Mouse (Mus musculus): Measurements from ENCODE around the gene Hnrnph2. TPM values are rescaled to one million over a fixed set of nuclear protein-coding genes. Genes with fewer than 3 reads are reported as not detected.

Gene Hnrnph2
- total and polyA plus RNA-seq, 3 experiments: 127 to 295 (median 200) TPM

- TF ChIP-seq TAL1 (IDR thresholded peaks at IDR 0.05; ENCODE audit: low read length) (no peak), MAFK (IDR thresholded peaks at IDR 0.05; ENCODE audit: borderline replicate concordance, low read depth, low read length) (no peak), TBP (IDR thresholded peaks at IDR 0.05; ENCODE audit: low read depth, low read length) (peak; percentile 93), ZMIZ1 (IDR thresholded peaks at IDR 0.05; ENCODE audit: low read depth, low read length) (peak; percentile 95)
These were observed at the start of gene Hnrnph2, which contains the start of gene Gla (continued) for GRCm38 (mm10) chrX:134600659-134601379.

GRCm38 (mm10) chrX:134553326-134553725, 47.7 kb upstream of the Hnrnph2 start:
- Histone ChIP-seq H3K4me3 (ENCODE audit: control insufficient read depth in 1 of 2, insufficient read depth in 1 of 2, low read depth in 2 of 2, low read length in 2 of 2) (no peak overlapping the region), H3K9ac (ENCODE audit: control insufficient read depth, low read depth, low read length, poor library complexity, severe bottlenecking) (no peak overlapping the region), H3K27ac (ENCODE audit: control insufficient read depth, low read depth, low read length) (no peak overlapping the region), H3K27me3 (ENCODE audit: control insufficient read depth in 1 of 2, insufficient read depth in 2 of 2, low read length in 2 of 2) (no peaks in the 10 kb centered on the region), H3K79me2 (ENCODE audit: control insufficient read depth, insufficient read depth, low read length, poor library complexity) (no peaks in the 10 kb centered on the region; the same call in 1 of the 2 replicates), H3K4me1 (ENCODE audit: control insufficient read depth in 1 of 2, insufficient read depth in 2 of 2, low read length in 2 of 2) (peaks cover 0 to 4% of the 10 kb centered on the region in 2 experiments; a peak in 1 of 4 replicates), H3K9me3 (replicated peaks; ENCODE audit: insufficient read depth, low read length) (no peaks in the 10 kb centered on the region), H3K36me3 (ENCODE audit: control insufficient read depth in 1 of 2, insufficient read depth in 2 of 2, low read length in 2 of 2) (peaks cover 11 to 65% of the 10 kb centered on the region in 2 experiments)
- no peak for DNase-seq (ENCODE audit: low read depth, low spot score)
- TF ChIP-seq BHLHE40 (IDR thresholded peaks at IDR 0.05; ENCODE audit: borderline replicate concordance, low read depth, low read length): no peak
- TF ChIP-seq GABPA (IDR thresholded peaks at IDR 0.05; ENCODE audit: low read depth, low read length): no peak
- TF ChIP-seq NELFE (IDR thresholded peaks at IDR 0.05; ENCODE audit: low read depth, low read length): no peak
- TF ChIP-seq KAT2A (conservative IDR thresholded peaks at IDR 0.05; ENCODE audit: low read depth, low read length): no peak
- TF ChIP-seq SIN3A (IDR thresholded peaks at IDR 0.05; ENCODE audit: low read length): no peak
- TF ChIP-seq CTCF (IDR thresholded peaks at IDR 0.05 in 2 of 3, conservative IDR thresholded peaks at IDR 0.05 in 1 of 3; ENCODE audit: control insufficient read depth in 1 of 3, insufficient read depth in 1 of 3, low read depth in 2 of 3, low read length in 3 of 3, poor library complexity in 1 of 3, severe bottlenecking in 1 of 3): no peak
- TF ChIP-seq USF1 (IDR thresholded peaks at IDR 0.05; ENCODE audit: low read depth, low read length): no peak
- no peak for TF ChIP-seq USF2 (IDR thresholded peaks at IDR 0.05; ENCODE audit: borderline replicate concordance in 1 of 2, insufficient read depth in 1 of 2, low read depth in 1 of 2, low read length in 2 of 2)
- no peak for TF ChIP-seq CHD1 (IDR thresholded peaks at IDR 0.05; ENCODE audit: low read depth, low read length)
- no peak for TF ChIP-seq TBP (IDR thresholded peaks at IDR 0.05; ENCODE audit: low read depth, low read length)
- no peak for TF ChIP-seq NRF1 (IDR thresholded peaks at IDR 0.05; ENCODE audit: insufficient read depth, low read depth, low read length, poor library complexity, severe bottlenecking)
- TF ChIP-seq EP300 (IDR thresholded peaks at IDR 0.05; ENCODE audit: low read depth in 1 of 2, low read length in 2 of 2): no peak
- TF ChIP-seq POLR2A (IDR thresholded peaks at IDR 0.05; ENCODE audit: control insufficient read depth in 1 of 2, insufficient read depth in 1 of 2, low read depth in 1 of 2, low read length in 2 of 2, poor library complexity in 1 of 2): no peak

- Histone ChIP-seq H3K36me3 (ENCODE audit: control insufficient read depth in 1 of 2, insufficient read depth in 2 of 2, low read length in 2 of 2) (peaks cover 12 to 66% of the 10 kb centered on the region in 2 experiments), H3K79me2 (ENCODE audit: control insufficient read depth, insufficient read depth, low read length, poor library complexity) (no peaks in the 10 kb centered on the region), H3K9me3 (replicated peaks; ENCODE audit: insufficient read depth, low read length) (no peaks in the 10 kb centered on the region), H3K4me1 (ENCODE audit: control insufficient read depth in 1 of 2, insufficient read depth in 2 of 2, low read length in 2 of 2) (peaks cover 0 to 4% of the 10 kb centered on the region in 2 experiments; a peak in 1 of 4 replicates), H3K27me3 (ENCODE audit: control insufficient read depth in 1 of 2, insufficient read depth in 2 of 2, low read length in 2 of 2) (no peaks in the 10 kb centered on the region), H3K27ac (ENCODE audit: control insufficient read depth, low read depth, low read length) (no peak overlapping the region), H3K4me3 (ENCODE audit: control insufficient read depth in 1 of 2, insufficient read depth in 1 of 2, low read depth in 2 of 2, low read length in 2 of 2) (no peak overlapping the region), H3K9ac (ENCODE audit: control insufficient read depth, low read depth, low read length, poor library complexity, severe bottlenecking) (no peak overlapping the region)
- no peak for DNase-seq (ENCODE audit: low read depth, low spot score)
- no peak for TF ChIP-seq ZC3H11A (IDR thresholded peaks at IDR 0.05; ENCODE audit: low read depth, low read length)
- TF ChIP-seq MAX (IDR thresholded peaks at IDR 0.05; ENCODE audit: low read length): no peak
- TF ChIP-seq E2F4 (IDR thresholded peaks at IDR 0.05; ENCODE audit: borderline replicate concordance, low read depth, low read length): no peak
- no peak for TF ChIP-seq USF1 (IDR thresholded peaks at IDR 0.05; ENCODE audit: low read depth, low read length)
- no peak for TF ChIP-seq POLR2A (IDR thresholded peaks at IDR 0.05; ENCODE audit: control insufficient read depth in 1 of 2, insufficient read depth in 1 of 2, low read depth in 1 of 2, low read length in 2 of 2, poor library complexity in 1 of 2)
- no peak for TF ChIP-seq UBTF (IDR thresholded peaks at IDR 0.05; ENCODE audit: borderline replicate concordance, insufficient read depth, low read depth, low read length)
- no peak for TF ChIP-seq CHD1 (IDR thresholded peaks at IDR 0.05; ENCODE audit: low read depth, low read length)
- TF ChIP-seq BHLHE40 (IDR thresholded peaks at IDR 0.05; ENCODE audit: borderline replicate concordance, low read depth, low read length): no peak
- no peak for TF ChIP-seq GABPA (IDR thresholded peaks at IDR 0.05; ENCODE audit: low read depth, low read length)
- no peak for TF ChIP-seq MAZ (IDR thresholded peaks at IDR 0.05; ENCODE audit: low read depth, low read length)
- no peak for TF ChIP-seq RCOR1 (IDR thresholded peaks at IDR 0.05; ENCODE audit: low read depth, low read length)
- TF ChIP-seq NELFE (IDR thresholded peaks at IDR 0.05; ENCODE audit: low read depth, low read length): no peak
- no peak for TF ChIP-seq USF2 (IDR thresholded peaks at IDR 0.05; ENCODE audit: borderline replicate concordance in 1 of 2, insufficient read depth in 1 of 2, low read depth in 1 of 2, low read length in 2 of 2)
These were observed 46.6 kb upstream of the Hnrnph2 start for GRCm38 (mm10) chrX:134554425-134554824.
